Mouse (Mus musculus) right cerebral cortex, postnatal 4 days (tissue): Measurements from ENCODE around the gene Tbx1.

Source experiments
- DNase-seq: peaks from one replicate; pipeline ENCODE4 v3.0.0-alpha.2; 2022

The Tbx1 gene

DNA sequence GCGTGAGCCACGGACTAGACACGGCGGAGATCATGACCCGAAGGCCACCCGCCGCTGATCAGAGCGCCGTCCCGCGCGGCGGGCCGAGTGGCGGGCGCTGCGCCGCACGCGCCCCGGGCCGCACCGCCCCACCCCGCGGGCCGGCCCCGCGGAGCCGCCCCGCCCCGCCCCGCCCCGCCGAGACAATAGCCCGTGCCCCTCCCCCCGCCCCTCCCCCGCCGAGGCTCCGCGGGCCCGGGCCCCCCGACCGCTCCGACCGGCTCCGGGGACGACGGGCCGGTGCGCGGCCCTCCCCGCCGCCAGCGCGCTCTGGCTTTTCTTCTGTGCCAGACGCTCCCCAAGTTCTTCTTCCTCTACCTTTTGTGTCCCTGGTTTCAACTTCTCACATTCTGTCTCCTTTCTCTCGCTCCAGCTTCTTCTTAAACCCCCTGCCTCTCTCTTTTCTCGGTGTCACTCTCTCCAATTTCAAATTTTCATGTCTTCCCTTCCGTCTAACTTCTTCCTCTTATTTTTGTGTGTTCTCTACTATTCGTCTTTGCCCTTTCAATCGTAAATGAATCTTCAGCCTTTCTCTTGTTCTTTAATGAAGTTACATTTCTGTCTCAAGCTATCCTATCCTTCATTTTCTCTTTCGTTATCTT lies 3.4 kb downstream of the Tbx1 start:
- no peak for DNase-seq

DNA sequence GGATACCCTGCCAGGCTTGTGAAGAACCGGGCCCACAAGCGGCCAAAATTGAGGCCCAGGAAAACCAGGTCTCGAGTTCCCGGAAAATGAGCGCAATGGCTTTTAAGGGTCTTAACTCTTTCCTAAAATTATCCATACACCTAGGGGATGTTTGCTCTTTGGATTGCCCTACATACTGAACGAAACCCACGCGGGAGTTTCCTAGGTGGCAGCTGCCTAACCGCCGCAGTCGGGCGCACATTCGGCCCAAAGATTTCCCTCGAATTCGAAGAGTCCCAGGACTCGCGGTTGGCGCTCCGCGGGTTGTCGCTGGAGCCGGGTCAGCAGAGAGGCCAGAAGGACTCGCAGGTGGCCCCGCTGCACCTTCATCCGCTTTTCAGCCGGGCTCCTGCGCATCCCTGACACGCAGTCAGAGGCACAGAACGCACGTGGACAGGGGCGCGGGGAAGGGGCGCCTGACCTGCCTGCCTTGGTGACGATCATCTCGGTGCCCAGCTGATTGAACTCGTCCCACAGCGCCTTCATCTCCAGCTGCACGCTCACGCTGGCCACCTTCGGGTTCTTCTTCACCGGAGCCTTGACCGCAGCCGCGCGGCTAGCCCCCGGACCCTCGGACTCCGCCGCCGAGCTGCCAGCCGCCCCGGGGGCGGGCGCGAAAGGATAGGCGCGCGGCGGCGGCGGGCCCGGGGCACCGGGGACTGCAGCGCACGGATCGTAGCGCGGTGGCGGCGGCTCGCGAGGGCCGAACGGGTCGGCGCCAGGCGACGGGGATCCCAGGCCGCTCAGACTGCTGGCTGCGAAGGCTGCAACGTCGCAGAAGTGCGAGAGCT lies 4.2 kb downstream of the Tbx1 start:
- DNase-seq: no peak

GRCm38 (mm10) chr16:18585676-18586075 lies 4.8 kb downstream of the Tbx1 start:
- no peak for DNase-seq

- no peak for DNase-seq
Measured at GRCm38 (mm10) chr16:18584901-18585510, 5.5 kb downstream of the Tbx1 start.

DNA sequence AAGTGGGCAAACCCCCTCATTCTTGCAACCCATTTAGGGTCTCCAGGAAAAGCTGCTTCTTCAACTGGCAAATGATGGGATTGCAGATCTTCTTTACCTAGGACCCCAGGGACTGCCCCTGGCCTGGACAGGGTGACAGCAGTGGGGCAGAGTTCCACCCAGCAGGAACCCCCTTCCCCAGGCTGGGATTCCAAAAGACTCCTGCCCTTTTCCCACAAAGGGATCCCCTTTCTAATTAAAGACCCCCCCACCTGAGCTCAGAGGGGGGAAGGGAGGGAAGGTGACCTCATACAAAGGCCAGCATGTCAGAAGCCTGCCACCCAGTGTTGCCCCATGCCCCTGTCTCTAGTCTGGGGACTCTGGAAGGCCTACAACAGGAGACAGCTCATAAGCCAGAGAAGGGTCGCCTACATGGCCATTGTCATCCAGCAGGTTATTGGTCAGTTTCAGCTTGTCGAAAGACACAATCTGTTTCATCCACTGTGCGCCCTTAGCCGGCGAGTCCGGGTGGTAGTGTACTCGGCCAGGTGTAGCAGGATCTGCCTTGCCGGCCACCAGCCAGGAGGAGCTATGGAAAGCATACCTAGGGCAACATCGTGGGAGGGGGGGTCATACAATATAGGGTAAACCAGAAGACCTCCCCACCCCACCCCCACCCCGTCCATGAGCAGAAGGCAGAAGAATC lies 6.7 kb downstream of the Tbx1 start:
- DNase-seq: no peak

DNA sequence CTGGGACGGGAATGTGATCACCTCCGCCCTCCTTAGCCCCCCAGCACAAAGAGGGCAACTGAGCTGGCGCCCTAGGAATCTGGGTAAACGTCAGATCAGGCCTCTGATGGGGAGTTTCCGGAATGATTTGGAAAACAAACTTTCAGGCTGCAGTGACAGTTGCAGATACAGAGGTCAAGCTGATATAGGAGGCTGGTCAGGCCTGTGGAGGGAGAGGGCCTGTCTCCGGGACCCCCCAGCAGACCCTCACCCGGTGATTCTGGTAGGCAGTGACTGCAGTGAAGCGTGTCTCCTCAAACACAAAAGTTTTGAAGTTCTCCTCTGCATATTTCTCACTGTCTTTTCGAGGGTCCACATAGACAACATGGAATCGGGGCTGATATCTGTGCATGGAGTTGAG lies 7.3 kb downstream of the Tbx1 start:
- DNase-seq: no peak

DNA sequence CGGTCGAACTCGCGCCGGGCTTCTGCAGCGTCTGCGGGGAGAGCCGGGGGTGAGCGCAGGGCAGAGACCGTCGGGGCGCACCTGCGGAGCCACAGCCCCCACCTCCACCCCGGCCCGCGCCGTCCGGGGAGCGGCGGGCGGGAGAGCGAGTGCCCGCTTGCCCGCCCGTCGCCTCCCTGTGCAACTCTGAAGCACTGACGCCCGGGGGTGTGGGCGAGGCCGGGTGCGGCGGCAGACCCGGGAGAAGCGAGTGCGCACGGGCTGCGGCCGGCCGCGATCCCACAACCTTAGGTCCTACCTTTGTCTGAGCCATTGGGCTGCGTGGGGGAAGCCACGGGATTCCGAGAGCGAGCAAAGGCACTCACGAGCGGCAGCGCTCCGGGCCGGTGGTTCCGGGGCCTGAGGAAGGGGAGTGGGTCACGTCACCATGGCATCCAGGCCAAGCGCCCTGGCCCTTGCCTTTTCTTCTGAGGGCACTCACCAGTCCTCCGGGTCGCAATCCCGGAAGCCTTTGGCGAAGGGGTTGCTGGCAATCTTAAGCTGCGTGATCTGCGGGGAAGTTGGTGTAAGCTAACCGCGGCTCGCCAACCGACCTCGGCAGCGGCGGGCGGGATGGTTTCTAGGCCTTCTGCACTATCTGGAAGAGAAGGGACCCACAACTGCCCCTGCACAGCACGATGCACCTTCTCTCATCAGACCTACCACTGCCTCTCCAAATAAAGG lies 7.9 kb downstream of the Tbx1 start:
- no peak for DNase-seq

- peak; percentile 28 for DNase-seq
Measured at GRCm38 (mm10) chr16:18581623-18582205, 8.8 kb downstream of the Tbx1 start.

- peak; percentile 30 for DNase-seq
Measured at GRCm38 (mm10) chr16:18581050-18581622, 9.3 kb downstream of the Tbx1 start.

- no peak for DNase-seq
Measured at GRCm38 (mm10) chr16:18580389-18580788, 10.1 kb downstream of the Tbx1 start.

DNA sequence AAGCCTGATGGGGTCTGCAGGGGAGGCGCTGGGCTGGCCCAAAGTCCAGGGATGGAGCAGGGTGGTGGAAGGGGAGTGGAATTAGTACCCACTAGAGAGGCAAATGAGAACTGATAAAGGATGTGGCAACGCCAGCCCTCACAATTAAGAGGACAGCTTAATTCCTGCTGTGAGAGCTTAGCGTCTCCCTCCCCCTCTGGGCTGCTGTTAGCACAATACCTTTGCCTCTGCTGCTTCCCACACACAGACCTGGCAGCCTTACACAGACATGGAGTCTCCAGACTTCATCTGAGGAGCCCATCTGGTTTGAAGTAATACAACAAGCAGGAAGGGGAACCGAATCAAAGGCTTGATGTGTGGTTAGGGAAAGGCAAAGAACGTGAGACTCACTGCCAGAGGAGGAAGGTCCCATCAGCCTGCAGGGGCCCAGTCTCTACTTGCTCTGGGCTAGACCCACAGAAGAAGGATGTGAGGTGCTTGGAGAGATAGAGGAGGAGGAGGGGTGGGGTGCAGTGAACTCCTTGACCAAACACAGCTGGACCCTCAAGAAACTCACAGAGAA lies 12.8 kb downstream of the Tbx1 start:
- no peak for DNase-seq

- DNase-seq: no peak
Measured at GRCm38 (mm10) chr16:18577071-18577470, 13.4 kb downstream of the Tbx1 start.

DNA sequence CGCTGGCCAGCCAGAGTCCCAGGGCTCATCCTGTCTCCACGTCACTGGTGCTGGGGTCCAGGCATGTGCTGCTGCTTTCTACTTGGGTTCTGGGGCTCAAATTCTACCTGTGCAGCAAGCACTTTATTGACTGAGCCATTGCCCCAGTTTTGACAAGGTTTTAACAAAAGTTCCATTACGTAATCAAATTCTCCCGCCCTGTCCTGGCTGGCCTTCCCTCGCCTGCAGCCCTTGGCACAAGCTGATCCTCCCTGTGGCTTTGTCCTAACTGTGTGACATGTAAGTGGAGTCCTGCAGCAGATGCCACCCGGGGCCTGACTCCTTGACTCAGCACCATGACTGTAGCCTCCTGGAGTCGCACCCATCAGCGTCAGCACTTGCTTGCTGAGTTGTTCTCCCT lies 16.3 kb downstream of the Tbx1 start:
- DNase-seq: no peak

GRCm38 (mm10) chr16:18568599-18568998 lies 21.9 kb downstream of the Tbx1 start:
- no peak for DNase-seq

DNA sequence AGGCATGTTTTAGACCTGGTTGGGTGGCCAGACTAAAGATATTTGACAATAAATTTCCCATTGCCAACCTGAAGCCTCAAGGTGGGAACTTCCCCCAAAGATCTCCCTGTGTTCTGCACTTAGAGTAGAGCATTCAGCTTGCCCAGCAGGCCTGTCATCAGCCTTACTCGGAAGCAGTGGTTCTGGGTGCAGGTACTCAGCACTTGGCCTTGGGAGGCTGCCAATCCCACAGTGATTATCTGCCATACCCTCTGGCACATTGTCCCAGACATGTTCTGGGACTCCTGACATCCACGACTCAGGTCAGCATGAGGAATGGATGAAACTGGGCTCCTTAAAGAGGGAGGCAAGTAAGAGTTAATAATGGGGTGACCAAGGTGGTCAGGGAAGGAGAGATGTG lies 26.0 kb downstream of the Tbx1 start:
- DNase-seq: no peak

GRCm38 (mm10) chr16:18556461-18556860 lies 34.0 kb downstream of the Tbx1 start:
- no peak for DNase-seq

- no peak for DNase-seq
Measured at GRCm38 (mm10) chr16:18555235-18555935, 35.1 kb downstream of the Tbx1 start.

- DNase-seq: no peak
Measured at GRCm38 (mm10) chr16:18554721-18555120, 35.8 kb downstream of the Tbx1 start.

GRCm38 (mm10) chr16:18552106-18552710 lies 38.3 kb downstream of the Tbx1 start:
- no peak for DNase-seq

- no peak for DNase-seq
Measured at GRCm38 (mm10) chr16:18551604-18552003, 38.9 kb downstream of the Tbx1 start.

DNA sequence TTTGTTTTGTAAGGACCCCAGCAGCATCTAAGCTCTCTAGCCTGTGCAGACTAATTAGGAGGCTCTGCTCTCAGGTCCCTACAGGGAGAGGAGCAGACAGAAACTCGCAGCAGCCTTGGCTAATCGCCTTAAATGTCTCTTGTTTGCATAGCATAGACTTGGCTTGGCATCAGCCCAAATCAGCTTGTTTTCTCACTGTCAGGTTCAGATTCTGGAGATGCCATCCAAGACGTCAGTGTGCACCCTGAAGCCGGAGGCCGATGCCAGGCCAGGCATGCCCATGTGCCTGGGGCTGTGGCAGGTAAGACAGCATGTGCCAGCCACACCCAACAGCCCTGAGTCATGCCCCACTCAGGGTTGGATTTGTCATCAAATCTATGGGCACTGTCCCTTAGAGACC lies 42.6 kb downstream of the Tbx1 start:
- DNase-seq: no peak
